Mouse (Mus musculus) brain, embryonic 18.5 days (tissue): ENCODE data around the gene Wasf3.

Source experiments
- DNase-seq: peaks from one replicate; pipeline ENCODE4 v3.0.0-alpha.2; 2012; ENCODE audit warnings: low read depth, low spot score

Gene Wasf3

GRCm38 (mm10) chr5:146384935-146385591, at the start of gene Wasf3:
TSS of gene Wasf3 (plus strand) at chr5:146384985.
- DNase-seq = peak; percentile 72

GRCm38 (mm10) chr5:146338064-146338463, 46.7 kb upstream of the Wasf3 start:
- peak; percentile 46 for DNase-seq

DNA sequence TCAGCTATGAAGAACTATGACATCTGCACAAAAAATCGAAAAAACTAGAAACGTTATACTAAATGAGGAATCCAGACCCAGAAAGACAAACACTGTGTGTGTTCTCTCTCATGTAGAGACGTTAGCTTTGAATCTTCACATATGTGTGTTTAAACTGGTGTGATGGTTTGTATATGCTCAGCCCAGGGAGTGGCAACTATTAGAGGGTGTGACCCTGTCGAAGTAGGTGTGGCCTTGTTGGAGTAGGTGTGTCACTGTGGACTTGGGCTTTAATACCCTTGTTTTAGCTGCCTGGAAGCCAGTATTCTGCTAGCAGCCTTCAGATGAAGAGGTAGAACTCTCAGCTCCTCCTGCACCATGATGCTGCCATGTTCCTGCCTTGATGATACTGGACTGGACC, 44.7 kb upstream of the Wasf3 start:
- DNase-seq = no peak

DNA sequence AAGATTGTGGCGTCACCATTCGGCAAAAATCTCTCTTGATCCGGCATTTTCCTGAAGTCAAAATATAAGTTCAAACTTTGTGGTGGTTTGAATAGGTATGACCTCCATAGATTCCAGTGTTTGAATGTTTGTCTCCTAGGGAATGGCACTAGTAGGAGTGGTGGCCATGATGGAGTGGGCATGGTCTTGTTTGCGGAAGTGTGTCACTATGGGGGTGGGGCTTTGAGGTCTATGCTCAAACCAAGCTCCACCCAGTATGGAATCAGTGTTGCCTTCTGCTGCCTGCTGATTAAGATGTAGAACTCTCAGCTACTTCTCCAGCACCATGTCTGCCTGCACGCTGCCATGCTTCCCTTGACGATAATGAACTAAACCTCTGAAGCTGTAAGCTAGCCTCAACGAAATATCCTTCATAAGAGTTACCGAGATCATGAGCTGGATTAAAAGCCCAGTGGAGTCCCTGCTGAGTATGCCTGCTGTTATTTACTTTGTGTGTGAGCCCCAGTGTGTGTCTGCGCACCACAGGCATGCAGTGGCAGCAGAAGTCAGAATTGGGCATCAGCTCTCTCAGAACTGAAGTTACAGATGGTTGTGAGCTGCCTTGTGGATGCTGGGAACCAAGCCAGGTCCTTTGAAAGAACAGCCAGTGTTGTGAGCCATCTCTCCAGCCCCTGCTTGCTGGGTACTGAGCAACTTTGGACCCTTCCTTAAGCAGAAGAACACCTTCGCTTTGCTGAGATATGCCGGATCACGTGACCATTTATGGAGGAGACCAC, 39.7 kb upstream of the Wasf3 start:
- no peak for DNase-seq

- DNase-seq = no peak
Observed at GRCm38 (mm10) chr5:146347081-146347480, 37.7 kb upstream of the Wasf3 start.

DNA sequence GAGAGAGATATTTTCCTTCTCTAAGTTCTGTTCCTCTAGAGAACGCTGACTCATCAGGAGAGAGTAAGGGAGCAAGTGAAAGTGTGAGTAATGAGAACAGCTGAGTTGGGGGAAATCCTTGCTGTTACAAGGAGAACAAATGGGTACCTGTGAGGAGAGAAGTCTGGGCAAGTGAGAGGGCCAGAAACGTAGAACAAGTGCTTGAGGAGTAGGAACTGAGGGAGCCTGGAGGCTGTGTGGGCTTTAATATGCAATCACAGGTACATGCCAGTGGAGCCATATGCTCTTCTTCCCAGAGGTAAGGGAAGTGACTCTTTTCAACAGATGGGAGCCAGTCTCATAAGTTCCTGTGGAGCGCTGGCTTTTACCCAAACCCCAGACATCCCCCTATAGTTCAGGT, 35.6 kb upstream of the Wasf3 start:
- DNase-seq = no peak

DNA sequence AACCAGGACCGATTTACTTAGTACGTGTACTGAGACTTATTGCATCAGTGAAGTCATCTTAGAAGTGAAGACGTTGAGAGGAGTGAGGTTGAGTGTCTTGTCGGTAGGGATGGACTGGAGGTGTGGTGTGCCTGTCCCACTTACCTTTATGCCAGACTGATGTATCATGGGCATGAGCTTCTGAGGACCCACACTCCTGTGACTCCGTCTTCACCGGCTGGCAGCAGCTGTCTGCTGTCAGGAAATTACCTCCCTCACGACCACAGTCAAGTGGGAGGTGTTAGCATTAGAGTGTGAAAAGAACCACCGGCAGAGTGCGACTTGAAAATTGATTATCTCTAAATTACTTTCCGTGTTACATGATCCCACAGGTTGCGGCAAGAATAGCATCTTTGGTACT, 34.0 kb upstream of the Wasf3 start:
- DNase-seq = no peak

- no peak for DNase-seq
Observed at GRCm38 (mm10) chr5:146352006-146352405, 32.8 kb upstream of the Wasf3 start.

DNA sequence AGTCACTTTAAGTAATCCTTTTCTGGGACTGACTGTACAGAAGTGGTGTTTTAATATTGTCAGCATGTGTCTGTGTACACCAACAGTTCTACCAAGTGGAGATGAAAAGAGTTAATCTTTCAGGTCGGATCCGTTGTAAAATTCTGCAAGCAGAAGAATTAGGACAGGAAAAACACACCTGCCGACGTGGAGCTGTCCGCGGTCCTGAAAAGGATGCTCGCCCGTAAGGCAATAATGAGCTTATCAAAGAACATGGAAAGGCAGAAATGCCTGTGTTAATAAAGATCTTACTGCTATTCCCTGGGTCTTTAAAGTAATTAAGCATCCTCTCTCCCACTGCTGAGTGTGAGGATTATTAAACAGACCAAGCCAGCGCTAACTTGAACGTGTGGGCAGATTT, 24.4 kb upstream of the Wasf3 start:
- DNase-seq = no peak

DNA sequence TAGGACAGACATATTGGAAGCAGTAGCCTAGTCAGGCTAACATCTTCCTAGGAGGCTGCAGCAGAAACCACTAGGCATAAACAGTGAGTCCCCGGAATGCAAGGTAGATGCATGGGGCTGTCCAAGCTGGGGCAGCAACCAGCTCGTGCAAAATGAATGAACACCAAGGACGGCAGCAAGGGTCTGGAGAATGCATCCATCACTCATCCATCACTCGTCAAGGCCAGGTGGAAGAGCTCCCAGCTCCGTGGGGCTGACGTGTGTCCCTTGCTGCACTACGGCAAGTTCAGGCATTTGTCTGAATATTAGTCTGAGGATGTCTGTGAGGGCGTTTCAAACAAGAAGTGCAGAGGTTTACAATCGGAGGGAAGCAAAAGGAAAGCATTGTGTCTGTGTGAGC, 22.1 kb upstream of the Wasf3 start:
- DNase-seq = no peak

DNA sequence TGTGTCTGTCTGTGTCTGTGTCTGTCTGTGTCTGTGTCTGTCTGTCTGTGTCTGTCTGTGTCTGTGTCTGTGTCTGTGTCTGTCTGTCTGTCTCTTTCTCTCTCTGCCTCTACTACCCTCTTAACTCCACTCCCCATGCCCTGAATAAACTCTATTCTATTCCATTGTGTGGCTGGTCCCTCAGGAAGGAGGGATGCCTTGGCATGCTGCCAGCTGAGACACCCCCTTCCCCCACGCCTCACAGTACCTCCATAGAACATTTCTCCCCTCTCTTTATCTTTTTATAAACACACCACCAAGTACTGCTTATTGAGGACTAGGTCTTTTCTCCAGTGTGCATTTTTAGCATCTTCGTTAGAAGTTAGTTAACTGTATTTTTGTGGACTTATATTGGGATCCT, 16.4 kb upstream of the Wasf3 start:
- DNase-seq = no peak

DNA sequence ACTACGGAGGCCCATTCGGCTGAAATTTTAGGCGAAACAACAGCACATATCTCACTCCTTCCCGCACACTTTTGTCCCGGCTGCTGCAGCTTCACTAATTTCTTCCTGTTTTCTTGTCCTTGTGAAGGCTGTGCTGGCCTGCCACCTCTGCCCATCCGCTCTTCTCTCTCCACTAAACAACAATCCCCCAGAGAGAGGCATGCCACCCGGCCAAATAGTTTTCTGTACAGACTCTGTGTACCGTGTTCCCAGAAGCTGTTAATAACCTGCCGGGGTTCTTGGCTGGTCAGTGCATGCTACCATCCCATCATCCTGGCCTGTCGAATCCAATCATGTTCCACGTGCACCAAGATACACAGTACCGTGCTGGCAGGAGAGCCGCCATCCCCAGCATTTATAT, 15.8 kb upstream of the Wasf3 start:
- DNase-seq = no peak

GRCm38 (mm10) chr5:146370794-146371193, 14.0 kb upstream of the Wasf3 start:
- no peak for DNase-seq

DNA sequence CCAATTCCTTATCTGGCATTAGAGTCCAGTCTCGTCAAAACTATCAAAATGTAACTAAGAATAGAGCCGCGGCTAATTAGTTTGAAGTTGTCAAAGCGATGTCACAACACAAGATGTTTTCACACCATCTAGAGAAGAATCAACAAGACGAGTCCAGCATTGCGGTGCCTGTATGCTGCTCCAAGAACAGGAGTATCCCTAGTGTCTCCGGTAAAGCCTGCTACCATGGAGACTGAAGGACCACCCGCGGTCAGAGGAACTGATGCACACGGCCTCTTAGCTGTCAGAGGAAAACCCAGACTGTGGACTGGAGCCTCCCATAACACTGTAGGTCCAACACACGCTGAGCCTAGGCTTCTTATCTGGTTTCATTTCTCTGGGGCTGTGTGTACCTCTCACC, 11.5 kb upstream of the Wasf3 start:
- no peak for DNase-seq

DNA sequence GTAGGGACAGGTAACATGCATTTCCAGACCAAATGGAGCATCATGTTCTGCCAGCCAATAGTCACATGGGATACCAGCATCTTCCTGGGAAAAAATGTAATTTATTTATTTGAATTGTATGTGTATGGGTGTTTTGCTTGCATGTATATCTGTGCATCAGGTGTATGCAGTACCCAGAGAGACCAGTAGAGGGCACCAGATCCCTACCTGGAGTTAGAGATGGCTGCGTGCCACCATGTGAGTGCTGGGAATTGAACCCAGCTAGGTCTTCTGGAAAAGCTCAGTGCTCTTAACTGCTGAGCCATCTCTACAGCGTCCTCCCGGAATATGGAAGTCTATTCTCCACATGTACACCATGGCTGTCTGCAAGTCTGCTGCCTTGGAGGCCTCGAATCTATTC, 8.2 kb upstream of the Wasf3 start:
- DNase-seq = no peak

DNA sequence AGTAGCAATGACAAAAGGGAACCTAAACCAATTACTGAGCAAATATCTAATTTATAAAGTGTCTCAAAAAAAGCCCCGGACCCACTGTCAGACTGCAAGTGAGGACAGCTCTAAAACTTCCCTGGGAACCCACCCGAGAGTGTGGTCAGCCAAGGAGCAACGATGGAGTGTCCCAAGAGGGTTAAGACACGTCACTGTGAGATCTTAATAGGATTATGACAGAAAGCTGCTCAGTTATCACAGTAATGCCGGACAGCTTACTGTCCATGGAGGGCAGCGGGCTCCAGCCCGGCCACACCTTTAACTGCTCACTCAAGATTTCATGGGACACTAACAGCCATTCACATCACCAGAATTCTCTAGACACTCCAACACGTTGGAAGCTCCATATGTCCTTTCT, 4.7 kb upstream of the Wasf3 start:
- DNase-seq = no peak

DNA sequence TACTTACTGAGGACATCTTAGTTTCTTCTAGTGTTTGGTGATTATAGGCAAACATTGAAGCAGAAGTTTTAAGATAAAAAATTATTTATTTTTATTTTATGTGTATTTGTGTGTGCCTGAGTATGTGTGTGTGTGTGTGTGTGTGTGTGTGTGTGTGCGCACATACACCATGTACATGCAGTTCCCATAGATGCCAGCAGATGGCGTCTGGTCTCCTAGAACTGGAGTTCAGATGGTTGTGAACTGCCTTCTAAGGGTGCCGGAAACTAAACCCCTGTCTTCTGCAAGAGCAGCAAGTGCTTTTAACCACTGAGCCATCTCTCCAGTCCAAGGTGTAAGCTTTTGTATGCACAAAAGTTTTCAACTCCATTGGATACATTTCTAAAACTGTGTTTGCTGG, 2.5 kb upstream of the Wasf3 start:
- no peak for DNase-seq

DNA sequence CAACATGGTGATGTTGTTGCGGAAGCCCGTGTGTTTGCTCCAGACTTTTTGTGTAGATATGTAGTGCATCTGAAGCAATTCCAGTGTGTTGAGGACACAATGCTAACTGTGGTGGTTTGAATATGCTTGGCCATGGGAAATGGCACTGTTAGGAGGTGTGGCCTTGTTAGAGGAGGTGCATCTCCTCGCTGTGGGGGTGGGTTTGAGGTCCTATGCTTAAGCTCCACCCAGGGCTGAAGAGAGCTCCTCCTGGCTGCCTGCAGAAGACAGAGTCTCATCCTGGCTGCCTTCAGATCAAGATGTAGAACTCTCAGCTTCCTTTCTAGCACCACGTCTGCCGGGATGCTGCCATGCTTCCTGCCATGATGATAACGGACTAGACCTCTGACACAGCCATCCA, 1.4 kb upstream of the Wasf3 start:
- no peak for DNase-seq

DNA sequence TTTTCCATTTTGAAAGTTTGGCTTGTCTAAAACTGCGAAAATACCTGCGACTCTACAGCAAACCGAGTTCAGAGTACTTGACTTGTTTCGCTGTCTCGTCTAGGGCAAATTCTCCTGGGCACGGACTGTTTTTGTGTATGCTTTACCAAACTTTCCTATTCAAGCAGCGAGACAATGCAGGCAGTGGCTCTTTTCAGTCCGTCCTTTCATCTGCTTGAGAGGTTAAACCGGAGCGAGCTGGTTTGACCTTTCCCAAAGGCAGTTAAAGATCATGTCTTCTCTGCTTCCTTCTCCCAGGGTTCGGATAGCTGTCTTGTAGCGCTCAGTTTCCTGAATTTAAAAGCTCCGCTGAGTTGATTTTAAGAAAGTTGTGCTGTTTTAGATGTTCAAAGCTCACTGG, 1.2 kb downstream of the Wasf3 start:
- no peak for DNase-seq

- no peak for DNase-seq
Observed at GRCm38 (mm10) chr5:146386906-146387305, 2.1 kb downstream of the Wasf3 start.

- DNase-seq = no peak
Observed at GRCm38 (mm10) chr5:146394563-146394962, 9.8 kb downstream of the Wasf3 start.

GRCm38 (mm10) chr5:146397253-146397652, 12.5 kb downstream of the Wasf3 start:
- no peak for DNase-seq

GRCm38 (mm10) chr5:146398386-146399115, 13.8 kb downstream of the Wasf3 start:
- no peak for DNase-seq
